Mouse (Mus musculus) embryo, embryonic 9.5 days (tissue): Measurements from ENCODE around the gene Spin2c.

Experiments used
- DNase-seq: peaks from one replicate; pipeline ENCODE4 v3.0.0-alpha.2; 2017; ENCODE audit errors: extremely low spot score

The Spin2c gene

GRCm38 (mm10) chrX:153831951-153832561, at the start of gene Spin2c:
Gene Spin2c (plus strand): TSS chrX:153832225.
- peak; percentile 57 for DNase-seq

GRCm38 (mm10) chrX:153832606-153833005, 581 bp downstream of the Spin2c start:
- no peak for DNase-seq
